Mouse (Mus musculus): ENCODE data around the gene Gimap4. TPM values are rescaled to one million over a fixed set of nuclear protein-coding genes. Genes with fewer than 3 reads are reported as not detected.

Gimap4 gene
- total RNA-seq, 2 experiments from 2014 or later = 1.7 to 3.1 TPM

DNA sequence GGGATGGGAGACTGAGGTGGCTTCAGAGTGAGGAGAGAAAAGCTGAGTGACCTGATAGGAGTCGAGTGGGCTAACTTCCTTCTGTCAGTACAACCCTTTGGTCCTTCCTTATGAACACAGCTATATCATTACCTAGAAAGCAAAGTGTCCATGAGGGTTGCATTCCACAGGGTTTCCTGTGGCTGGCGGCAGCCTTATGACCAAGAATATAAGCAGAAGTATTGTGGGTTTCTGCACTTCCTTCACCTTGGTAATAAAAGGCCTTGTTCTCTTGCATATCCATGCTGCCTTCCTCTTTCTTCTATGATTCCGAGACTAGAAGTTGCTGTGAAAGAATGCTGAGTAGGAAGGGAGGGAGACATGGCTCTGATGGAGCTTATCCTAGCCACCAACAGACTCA lies 14.5 kb downstream of the Gimap4 start:
- ATAC-seq (replicated peaks; ENCODE audit: poor library complexity) = peak; percentile 76

DNA sequence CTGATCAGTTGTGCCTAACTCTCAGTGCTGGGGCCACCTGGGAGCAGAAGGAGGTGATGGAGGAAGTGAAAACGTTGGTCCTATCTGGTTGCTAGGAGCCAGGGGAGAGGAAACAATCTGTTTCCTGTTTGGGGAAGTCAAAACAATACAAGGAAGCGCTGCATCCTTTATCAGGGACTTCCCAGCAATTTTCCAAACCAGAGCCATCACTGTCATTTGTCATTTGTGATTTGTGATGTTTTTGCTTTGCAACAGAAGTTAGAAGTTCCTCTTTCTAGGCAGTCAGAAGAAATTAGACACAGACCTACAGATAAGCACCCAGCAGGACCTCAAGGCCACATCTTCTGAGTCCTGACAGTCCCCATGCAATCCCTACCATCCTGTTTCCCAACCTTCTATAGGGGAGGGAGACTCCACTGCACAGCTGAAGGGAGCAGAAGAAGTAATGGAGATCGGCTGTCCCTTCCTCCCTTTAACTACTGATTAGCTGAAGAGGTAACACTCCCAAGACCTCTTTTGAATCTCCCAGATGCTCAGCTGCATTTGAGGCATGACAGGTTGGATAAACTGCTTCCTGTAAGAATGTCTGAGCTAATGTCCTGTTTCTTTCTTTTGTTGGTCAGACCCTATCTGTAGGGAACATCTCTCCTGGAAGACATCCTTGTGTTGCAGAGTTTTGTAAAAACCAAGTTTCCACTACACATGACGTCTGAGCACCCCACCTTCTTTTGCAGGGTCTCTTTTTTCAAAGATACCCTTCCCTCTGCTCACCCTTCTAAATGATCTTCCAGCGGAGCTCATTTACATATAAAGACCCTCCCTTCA lies 16.1 kb downstream of the Gimap4 start:
- peak; percentile 63 for ATAC-seq (replicated peaks; ENCODE audit: poor library complexity)

DNA sequence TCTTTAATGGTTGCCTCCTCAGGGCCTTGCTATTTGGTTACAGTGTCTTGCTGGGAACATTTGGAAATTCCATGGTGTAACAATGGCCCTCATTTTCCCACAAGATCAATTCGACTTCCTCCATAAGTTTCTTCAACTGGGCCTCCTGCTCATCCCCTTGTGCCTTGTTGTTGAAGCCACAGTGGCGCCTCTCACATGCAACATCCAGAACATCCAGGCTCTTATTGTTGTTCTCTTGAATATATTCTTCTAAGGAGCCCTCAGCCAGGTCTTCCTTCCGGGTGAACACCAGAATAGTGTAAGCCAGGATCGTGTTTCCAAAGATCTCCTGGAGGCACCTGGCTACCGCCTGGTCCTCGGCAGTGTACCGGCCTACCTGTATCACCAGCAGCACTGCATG lies 17.8 kb downstream of the Gimap4 start:
- ATAC-seq (replicated peaks; ENCODE audit: poor library complexity) = no peak

DNA sequence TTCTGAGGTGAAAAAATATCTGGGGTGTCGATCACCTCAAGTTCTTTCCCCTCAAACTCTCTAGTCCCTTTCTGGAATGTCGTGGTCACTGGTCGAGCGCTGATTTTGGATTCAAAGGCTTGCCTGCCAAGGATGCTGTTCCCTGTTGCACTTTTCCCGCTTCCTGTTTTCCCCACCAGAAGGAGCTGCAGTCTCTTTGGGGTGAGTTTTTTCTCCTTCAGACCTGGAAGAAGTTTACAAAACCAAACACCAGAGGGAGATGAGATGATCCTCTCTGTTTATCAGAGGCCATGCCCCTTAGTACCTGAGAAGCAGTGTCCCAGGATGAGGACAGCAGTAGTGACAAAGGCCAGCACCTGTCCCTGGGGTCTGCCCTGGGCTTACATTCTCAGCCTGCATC lies 18.3 kb downstream of the Gimap4 start:
- ATAC-seq (replicated peaks; ENCODE audit: poor library complexity) = no peak

DNA sequence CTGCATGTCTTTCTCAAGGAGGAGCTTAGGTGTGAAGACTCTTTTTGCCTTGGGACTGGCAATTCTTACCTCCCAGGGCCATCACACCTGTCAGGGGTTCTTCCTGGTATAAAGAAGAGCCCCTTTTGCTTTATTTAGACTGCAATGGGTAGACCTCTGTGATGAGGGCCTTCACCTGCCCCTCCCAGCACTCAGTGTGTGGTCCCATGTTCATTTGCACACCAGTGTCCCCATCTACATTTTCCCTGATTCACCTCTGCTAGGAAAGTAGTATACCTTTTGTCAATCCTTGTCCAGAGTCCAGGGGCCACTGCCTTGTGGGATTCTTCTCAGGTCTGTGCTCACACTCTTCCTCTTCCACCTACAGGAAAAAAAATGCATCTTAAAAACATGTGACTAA lies 19.8 kb downstream of the Gimap4 start:
- no peak for ATAC-seq (replicated peaks; ENCODE audit: poor library complexity)

DNA sequence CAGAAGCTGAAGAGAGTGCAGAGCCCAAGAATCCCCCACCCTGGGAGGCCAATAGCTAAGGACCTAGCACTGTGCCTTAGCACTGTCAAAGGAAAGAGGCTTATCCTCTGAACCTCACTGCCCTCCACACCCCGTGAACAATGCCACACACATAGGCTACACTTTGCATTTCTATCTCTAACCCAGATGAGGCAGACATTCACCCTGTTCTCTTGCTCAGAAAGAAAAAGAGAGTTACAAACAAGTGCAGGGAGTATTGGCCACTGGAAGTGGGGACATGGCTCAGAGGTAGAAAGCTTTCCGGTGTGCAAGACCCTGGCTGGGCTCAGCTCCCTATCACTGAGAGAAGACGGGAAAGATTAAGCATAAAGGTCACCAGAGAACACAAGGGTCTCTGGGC lies 21.8 kb downstream of the Gimap4 start:
- ATAC-seq (replicated peaks; ENCODE audit: poor library complexity) = no peak; the same call in 1 of the 2 replicates

DNA sequence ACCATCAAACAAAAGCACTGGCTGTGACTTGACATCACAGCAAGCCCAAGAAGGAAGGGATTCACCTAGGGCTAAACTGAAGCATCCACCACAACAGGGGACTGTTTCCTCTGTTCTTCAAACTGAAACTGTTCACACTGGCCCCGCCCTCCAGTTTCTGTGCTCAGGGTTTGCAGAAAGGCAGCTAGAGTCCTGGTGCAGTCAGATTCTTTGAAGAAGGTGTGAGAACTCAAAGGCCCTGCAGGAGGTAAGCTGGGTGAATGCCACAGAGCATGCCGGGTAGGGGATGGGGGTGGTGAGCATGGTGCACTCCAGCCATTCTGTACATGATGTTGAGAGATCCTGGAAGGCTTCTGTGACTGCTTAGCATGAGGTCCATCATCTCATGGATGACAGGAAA lies 34.1 kb downstream of the Gimap4 start, which contains the start of the genes Gm28053 and Gimap7:
Gm28053 (plus strand) TSS at position 153 of the 400 bp plus-strand sequence.
Gimap7 (plus strand) TSS at position 167 of the 400 bp plus-strand sequence.
- peak; percentile 55 for ATAC-seq (replicated peaks; ENCODE audit: poor library complexity)

DNA sequence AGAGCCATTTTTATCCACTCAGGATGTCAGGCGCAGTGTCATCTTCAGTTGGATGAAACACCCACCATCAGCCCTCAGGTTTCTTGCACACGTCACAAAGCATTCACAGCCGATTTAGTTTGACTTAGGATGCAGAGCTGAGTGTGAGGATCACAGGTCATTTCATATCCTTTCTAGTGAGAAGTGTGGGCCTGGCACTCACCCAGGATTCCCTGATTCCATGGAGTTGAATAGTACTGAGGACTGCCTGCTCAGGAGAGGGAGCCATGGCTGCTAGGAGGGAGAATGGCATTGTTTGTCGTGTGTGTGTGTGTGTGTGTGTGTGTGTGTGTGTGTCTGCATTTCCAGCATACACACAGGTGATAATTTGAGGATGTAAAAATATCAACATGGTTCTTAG lies 36.0 kb downstream of the Gimap4 start:
- no peak for ATAC-seq (replicated peaks; ENCODE audit: poor library complexity)

DNA sequence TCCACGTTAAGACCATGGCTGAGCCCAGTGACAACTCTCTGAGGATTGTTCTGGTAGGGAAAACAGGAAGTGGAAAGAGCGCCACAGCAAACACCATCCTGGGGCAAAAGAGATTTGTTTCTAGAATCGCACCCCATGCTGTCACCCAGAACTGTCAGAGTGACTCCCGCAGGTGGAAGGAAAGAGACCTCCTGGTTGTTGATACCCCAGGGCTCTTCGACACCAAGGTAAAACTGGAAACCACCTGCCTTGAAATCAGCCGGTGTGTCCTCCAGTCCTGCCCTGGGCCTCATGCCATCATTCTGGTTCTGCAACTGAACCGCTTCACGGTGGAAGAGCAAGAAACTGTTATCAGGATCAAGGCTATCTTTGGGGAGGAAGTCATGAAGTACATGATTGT lies 39.1 kb downstream of the Gimap4 start:
- ATAC-seq (replicated peaks; ENCODE audit: poor library complexity) = no peak

DNA sequence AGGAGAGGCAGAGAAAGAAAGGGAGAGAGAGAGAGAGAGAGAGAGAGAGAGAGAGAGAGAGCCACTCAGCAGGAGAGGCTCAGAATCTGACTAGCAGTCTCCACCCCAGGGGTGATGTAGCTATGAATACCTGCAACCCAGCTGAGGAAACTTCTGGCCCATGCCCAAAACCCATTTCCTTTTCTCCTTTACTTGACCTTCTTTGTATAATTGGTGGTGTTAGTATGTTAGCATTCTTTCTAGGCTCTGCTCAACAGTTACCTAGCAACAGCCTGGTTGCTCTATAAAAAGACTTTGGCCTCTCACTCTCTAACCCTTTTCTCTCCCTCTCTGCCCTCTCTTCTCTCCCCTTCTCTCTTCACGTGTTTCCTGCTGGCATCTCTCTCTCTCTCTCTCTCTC lies 41.1 kb downstream of the Gimap4 start:
- ATAC-seq (replicated peaks; ENCODE audit: poor library complexity) = no peak

DNA sequence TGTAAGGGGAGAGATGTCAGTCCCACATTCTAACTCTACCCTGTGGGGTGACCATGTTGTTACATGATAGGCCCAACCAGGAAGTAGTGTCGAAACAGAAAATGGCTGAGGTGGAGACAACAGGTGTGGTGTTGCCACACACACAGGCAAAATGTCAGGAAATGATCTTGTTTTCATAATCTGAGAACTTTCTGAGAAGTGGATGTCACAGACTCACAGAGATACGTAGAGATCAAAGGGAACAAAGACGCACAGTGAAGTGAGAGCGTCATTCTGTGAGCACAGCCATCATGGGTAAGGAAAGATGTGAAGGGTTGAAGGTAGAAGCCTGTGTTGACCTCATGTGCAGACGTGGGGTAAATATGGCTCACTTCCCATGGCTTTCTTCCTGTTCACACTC lies 43.4 kb downstream of the Gimap4 start:
- no peak; the same call in 1 of the 2 replicates for ATAC-seq (replicated peaks; ENCODE audit: poor library complexity)

DNA sequence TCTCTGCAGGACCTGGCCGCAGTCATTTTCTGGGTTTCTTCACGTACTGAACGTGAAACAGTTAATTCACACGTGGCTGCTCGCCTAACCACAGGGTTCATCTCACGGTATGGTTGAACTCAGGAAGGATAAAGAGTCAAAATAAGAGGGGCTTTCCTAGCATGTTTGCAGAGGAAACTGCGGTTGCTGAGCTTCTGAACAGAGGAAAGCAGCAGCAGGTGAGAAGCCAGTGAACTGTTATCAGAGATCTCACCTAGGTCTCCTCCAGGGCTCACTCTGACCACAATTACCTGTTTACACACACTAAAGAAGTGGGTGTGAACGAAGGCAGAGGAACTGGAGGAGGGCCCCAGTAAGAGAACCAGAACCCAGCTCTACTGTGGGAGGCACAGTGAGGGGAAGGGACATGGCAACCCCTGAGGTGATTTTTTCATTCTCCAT lies 48.5 kb downstream of the Gimap4 start:
- ATAC-seq (replicated peaks; ENCODE audit: poor library complexity) = 0 out of 2 replicates have a peak, but pooled peaks have one; percentile 11

DNA sequence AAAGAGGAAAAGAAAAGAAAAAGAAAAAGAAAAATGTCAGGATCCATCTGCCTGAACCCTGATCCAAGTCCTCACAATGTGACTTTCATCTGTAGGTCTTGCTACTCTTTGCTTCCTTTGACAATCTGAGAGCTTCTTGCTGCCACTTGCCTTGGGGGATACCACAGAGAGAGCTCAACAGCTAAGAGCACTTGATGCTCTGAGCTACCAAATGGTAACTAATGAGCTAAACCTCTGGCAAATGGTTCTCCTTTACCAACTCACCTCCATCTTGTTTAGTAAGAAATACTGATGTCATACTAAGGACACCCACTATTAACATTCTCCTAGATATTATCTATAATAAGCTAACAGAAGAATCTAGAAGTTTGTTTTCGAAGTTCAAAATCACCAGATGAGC lies 49.3 kb downstream of the Gimap4 start:
- no peak for ATAC-seq (replicated peaks; ENCODE audit: poor library complexity)

DNA sequence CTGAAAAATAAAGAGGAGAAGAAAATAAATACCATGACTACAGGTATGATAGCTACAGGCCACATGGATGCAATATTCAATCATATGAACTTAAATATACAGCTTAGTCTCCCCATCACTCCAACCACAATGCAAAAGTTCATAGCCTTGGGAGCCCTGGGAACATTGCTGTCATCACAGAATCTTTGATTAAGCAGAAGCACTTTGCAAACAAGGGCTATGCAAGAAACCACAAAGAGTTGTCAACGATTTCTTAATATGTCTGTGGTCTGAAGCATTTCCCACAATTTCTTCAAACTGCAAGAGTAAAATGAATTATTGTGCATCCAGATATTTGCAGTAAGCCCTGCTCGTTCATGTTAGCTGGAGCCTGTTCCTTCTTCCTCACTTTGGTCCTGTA lies 52.7 kb downstream of the Gimap4 start:
- peak; percentile 60 for ATAC-seq (replicated peaks; ENCODE audit: poor library complexity)

DNA sequence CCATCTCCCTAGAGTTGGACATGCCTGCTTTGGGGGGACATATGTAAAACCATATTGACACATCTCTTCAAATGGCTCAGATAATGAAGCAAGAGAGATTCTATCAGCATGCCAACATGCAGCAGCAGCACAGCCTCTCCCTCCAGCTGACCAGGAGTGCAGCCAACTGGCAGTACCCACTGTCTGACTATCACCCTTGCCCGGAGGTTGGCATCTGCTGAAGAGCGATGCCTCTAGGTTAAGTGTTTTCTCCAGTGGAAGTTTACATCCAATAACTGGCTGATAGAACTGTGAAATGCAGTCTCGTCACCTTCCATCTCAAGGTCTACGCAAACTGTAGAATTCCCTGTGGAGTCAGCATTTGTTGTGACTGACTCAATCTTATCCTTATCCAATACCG lies 53.3 kb downstream of the Gimap4 start:
- ATAC-seq (replicated peaks; ENCODE audit: poor library complexity) = no peak

DNA sequence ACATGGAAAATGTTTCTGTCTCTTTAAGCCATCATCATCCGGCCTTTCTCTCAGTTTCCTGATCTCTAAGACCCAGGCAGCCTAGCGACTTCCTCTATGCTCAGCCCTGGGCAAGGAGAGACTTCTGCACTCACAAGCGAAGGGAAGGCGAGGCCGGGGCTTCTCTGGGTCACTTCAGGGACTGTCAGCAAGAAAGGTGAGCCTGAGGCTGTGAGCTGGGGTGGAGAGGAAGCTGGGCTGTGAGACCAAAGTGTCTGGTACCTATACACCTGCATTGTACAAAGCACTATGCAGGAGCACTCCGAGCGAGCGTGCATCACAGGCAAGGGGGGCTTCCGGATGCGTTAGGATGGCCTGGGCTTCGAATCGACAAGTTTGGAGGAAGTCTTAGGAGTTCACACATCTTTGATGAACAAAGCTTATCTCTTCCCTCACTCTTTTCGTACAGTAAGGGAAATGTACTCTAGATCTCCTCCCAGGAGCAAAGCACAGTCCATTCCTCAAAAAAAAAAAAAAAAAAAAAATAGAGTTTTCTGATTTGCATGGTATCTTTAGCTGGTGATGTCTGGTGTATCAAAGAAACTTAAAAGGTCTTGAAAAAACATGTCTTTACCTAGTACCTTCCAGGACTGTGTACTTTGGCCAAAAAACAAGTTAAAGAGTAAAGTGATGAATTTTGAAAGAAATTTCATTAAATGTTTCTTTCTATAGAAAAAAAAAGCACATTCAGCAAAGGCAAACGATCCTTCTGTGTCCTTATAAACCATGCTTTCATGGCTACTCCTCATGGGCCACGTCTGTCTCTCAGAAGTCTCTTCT lies 54.8 kb downstream of the Gimap4 start, which contains the start of gene Gimap1:
Gimap1 (plus strand) TSS at position 94 of the 819 bp plus-strand sequence.
- ATAC-seq (replicated peaks; ENCODE audit: poor library complexity) = peak; percentile 59

DNA sequence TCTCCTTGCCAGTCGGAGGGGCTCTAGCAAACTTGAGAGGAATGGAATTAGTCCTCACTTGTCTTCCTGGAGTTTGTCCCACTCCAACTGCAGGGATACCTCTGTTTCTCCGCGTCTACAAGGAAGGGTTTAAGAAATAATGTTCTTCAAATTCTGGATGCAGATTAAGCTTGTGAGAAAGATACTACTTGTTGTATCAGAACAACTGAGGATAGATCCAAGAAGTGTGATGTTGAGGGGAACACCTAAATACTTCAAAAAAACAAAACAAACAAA lies 55.4 kb downstream of the Gimap4 start:
- no peak for ATAC-seq (replicated peaks; ENCODE audit: poor library complexity)

DNA sequence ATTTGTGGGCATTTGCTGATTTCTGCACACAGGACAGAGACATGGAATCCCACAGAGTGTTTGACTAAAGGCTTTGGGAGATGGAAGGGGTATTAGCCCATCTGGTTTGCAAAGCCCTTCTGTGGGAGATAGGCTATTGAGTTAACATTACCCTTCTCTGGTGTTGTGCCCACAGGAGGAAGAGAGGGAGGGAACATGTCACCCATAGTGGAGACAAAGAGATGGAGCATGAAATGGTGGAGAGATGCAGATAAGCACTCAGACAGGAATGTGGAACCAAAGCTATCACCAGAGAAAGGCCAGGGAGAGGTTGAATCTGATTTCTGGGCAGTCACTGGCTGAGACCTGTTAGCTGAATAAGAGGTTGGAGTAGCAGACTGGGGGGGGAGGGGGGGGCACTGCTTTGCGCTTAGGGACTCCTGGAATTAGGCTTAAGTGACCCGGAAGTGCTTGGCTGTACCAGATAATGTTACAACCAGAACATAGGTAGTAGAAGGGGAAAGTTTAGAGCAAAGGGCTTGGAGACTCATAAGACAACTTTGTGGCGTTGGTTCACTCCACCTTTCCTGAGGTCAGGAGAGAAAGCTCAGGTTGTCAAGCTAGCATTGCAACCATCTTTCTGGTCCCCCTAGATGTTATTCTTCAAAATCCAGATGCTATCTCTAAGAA lies 56.3 kb downstream of the Gimap4 start:
- no peak for ATAC-seq (replicated peaks; ENCODE audit: poor library complexity)

DNA sequence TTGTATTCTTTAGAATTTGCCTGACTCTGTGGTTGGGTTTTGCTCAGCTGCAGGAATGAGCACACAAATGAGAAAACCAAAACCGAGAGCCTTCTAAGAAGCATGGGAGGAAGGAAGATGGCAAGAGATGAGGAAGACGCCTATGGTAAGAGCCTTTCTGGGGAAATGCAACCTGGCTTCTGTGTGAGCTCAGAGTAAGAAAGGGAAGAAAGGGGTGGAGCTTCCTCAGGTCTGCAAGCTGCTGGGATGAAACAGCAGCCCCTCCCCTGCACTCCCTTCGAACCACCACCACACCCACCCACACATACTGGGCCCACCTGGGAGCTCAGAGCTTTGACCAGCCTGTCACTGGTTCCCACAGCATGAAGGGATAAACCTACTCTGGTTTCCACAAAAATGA lies 56.9 kb downstream of the Gimap4 start:
- ATAC-seq (replicated peaks; ENCODE audit: poor library complexity) = 0 out of 2 replicates have a peak, but pooled peaks have one; percentile 12
